Mouse (Mus musculus) forebrain, embryonic 11.5 days (tissue): ENCODE results near the gene Olfr384. TPM values are rescaled to one million over a fixed set of nuclear protein-coding genes. Genes with fewer than 3 reads are reported as not detected.
"Not testable (repeated sequence)": the region's sequence is repeated elsewhere in the genome, so short reads cannot be mapped to it uniquely, and the experiment has no call there.

ENCODE experiments used
- ATAC-seq: fragments of 200-750 bp; cut with Nextera tagmentation; replicated peaks from 2 replicates; pipeline ENCODE4 v1.8.0; 2017; ENCODE audit warnings: moderate TSS enrichment; ENCODE audit not compliant: low FRiP score
- DNase-seq: peaks from one replicate; pipeline ENCODE4 v3.0.0-alpha.2; 2017; ENCODE audit warnings: low spot score
- H3K27ac ChIP-seq: fragments of 300-500 bp; sonication (generic); 2 replicates; pipeline ENCODE4 v1.5.1; 2014; ENCODE audit warnings: low read depth, low read length
- H3K27me3 ChIP-seq: fragments of 300-500 bp; sonication (generic); 2 replicates; pipeline ENCODE4 v1.6.1; 2014; ENCODE audit warnings: mild to moderate bottlenecking, low read length, mixed read lengths; ENCODE audit not compliant: control insufficient read depth, insufficient read depth
- H3K36me3 ChIP-seq: fragments of 300-500 bp; sonication (generic); 2 replicates; pipeline ENCODE4 v1.6.1; 2014; ENCODE audit warnings: mild to moderate bottlenecking, low read length, moderate library complexity, mixed read lengths; ENCODE audit not compliant: control insufficient read depth, insufficient read depth
- H3K4me1 ChIP-seq: fragments of 300-500 bp; sonication (generic); replicated peaks from 2 replicates; pipeline ENCODE4 v1.6.1; 2014; ENCODE audit warnings: low read length, mixed read lengths; ENCODE audit not compliant: control insufficient read depth, insufficient read depth
- H3K4me2 ChIP-seq: fragments of 300-500 bp; sonication (generic); 2 replicates; pipeline ENCODE4 v1.6.1; 2014; ENCODE audit warnings: low read depth, mild to moderate bottlenecking, low read length, moderate library complexity, mixed read lengths; ENCODE audit not compliant: severe bottlenecking
- H3K4me3 ChIP-seq: fragments of 300-500 bp; sonication (generic); 2 replicates; pipeline ENCODE4 v1.5.1; 2014; ENCODE audit warnings: low read depth, low read length
- H3K9ac ChIP-seq: fragments of 300-500 bp; sonication (generic); 2 replicates; pipeline ENCODE4 v1.6.1; 2014; ENCODE audit warnings: low read length
- H3K9me3 ChIP-seq: fragments of 300-500 bp; sonication (generic); 2 replicates; pipeline ENCODE4 v1.6.1; 2016; ENCODE audit warnings: low read length, mixed read lengths; ENCODE audit not compliant: control insufficient read depth
- WGBS: fragments of 180-500 bp; shearing (Covaris S2); extraction: QIAGEN DNeasy Blood & Tissue Kit; methylation state at CpG from one replicate; pipeline ENCODE4 v1.1.7; 2014; 5-methylcytosine and 5-hydroxymethylcytosine counted together
- polyA plus RNA-seq: library from polyadenylated mRNA; unstranded; fragments of >200 nt; fragmentation: Nextera tagmentation; extraction: Ambion mirVana; gene quantifications from 2 replicates; pipeline ENCODE4 v1.2.1, GENCODE M21; 2014

The Olfr384 gene
- polyA plus RNA-seq: not detected in 2 replicates

GRCm38 (mm10) chr11:73598294-73598693 lies at the start of gene Olfr384:
TSS of gene Olfr384 (plus strand) at chr11:73598594.
- Histone ChIP-seq H3K9ac (no peak within 1 kb of the TSS), H3K36me3 (no peaks in the 10 kb centered on the region), H3K4me1 (no peaks in the 10 kb centered on the region), H3K27ac (no peak within 1 kb of the TSS), H3K27me3 (no peaks in the 10 kb centered on the region), H3K9me3 (no peaks in the 10 kb centered on the region; the same call in 1 of the 2 replicates), H3K4me3 (no peak within 1 kb of the TSS), H3K4me2 (no peak within 1 kb of the TSS)
- DNase-seq: no peak
- no peak for ATAC-seq

- Histone ChIP-seq H3K9me3 (peaks cover 4% of the 10 kb centered on the region; the same call in 1 of the 2 replicates), H3K36me3 (no peaks in the 10 kb centered on the region), H3K4me1 (no peaks in the 10 kb centered on the region), H3K27ac (no peak overlapping the region), H3K9ac (no peak overlapping the region), H3K27me3 (no peaks in the 10 kb centered on the region), H3K4me2 (no peak overlapping the region), H3K4me3 (no peak overlapping the region)
- ATAC-seq (no peak), DNase-seq (no peak)
Measured at GRCm38 (mm10) chr11:73579871-73580270, 18.5 kb upstream of the Olfr384 start.

GRCm38 (mm10) chr11:73583188-73583587 lies 15.2 kb upstream of the Olfr384 start:
- not testable (repeated sequence) for H3K4me2 ChIP-seq, DNase-seq, H3K9me3 ChIP-seq, H3K27me3 ChIP-seq, H3K27ac ChIP-seq, H3K4me1 ChIP-seq, ATAC-seq, H3K9ac ChIP-seq, H3K36me3 ChIP-seq, H3K4me3 ChIP-seq
- WGBS: 86% methylated on average over 1 of the region's 1 CpGs

- Histone ChIP-seq H3K9me3 (no peaks in the 10 kb centered on the region; the same call in 1 of the 2 replicates), H3K9ac (no peak within 1 kb of the TSS), H3K36me3 (no peaks in the 10 kb centered on the region), H3K27ac (no peak within 1 kb of the TSS), H3K4me3 (no peak within 1 kb of the TSS), H3K27me3 (no peaks in the 10 kb centered on the region), H3K4me1 (no peaks in the 10 kb centered on the region), H3K4me2 (no peak within 1 kb of the TSS)
- ATAC-seq (no peak), DNase-seq (no peak)
Measured at GRCm38 (mm10) chr11:73592908-73593307, 5.5 kb upstream of the Olfr384 start, which contains the start of gene Olfr385. TSS of gene Olfr385 (minus strand) at chr11:73593008.

Other genes with a start within 250 kb of the Olfr384 start
- not detected in 2 replicates for gene Olfr20, start 247.8 kb upstream of the Olfr384 start, polyA plus RNA-seq
- gene Olfr376, start 227.3 kb upstream of the Olfr384 start, polyA plus RNA-seq: not detected in 2 replicates
- not detected in 2 replicates for gene Olfr1, start 199.0 kb upstream of the Olfr384 start, polyA plus RNA-seq
- gene Olfr378, start 170.1 kb upstream of the Olfr384 start, polyA plus RNA-seq: not detected in 2 replicates
- not detected in 2 replicates for gene Olfr380, start 141.1 kb upstream of the Olfr384 start, polyA plus RNA-seq
- not detected in 2 replicates for gene Olfr381, start 107.0 kb upstream of the Olfr384 start, polyA plus RNA-seq
- gene Olfr382, start 81.4 kb upstream of the Olfr384 start, polyA plus RNA-seq: not detected in 2 replicates
- gene Olfr385, start 5.6 kb upstream of the Olfr384 start, polyA plus RNA-seq: not detected in 2 replicates
- gene Zfp735, start 90.2 kb downstream of the Olfr384 start, polyA plus RNA-seq: not detected in 2 replicates
- not detected in 2 replicates for gene Olfr389, start 182.1 kb downstream of the Olfr384 start, polyA plus RNA-seq
- not detected in 2 replicates for gene Olfr390, start 184.4 kb downstream of the Olfr384 start, polyA plus RNA-seq
- gene Olfr391-ps, start 204.5 kb downstream of the Olfr384 start, polyA plus RNA-seq: not detected in 2 replicates
- not detected in 2 replicates for gene Olfr392, start 218.5 kb downstream of the Olfr384 start, polyA plus RNA-seq